Mouse (Mus musculus) myocyte (in vitro differentiated cells): ENCODE measurements at regions not wholly inside any gene's neighbourhood (a gene's known extent, or its start where the extent isn't known, plus 50 kb on each side); places are given as distances from the start of the nearest gene placed in this dataset.

ENCODE experiments used
- CEBPB ChIP-seq: IDR thresholded peaks from 2 replicates; pipeline ENCODE4 v1.6.1; 2011; ENCODE audit warnings: mild to moderate bottlenecking, moderate library complexity; ENCODE audit not compliant: poor library complexity, insufficient read depth, severe bottlenecking
- E2F4 ChIP-seq: IDR thresholded peaks from one replicate; pipeline ENCODE4 v1.6.1; 2011; ENCODE audit warnings: mild to moderate bottlenecking, control low read depth, moderate library complexity; ENCODE audit not compliant: insufficient read depth
- MYOD1 ChIP-seq, 3 experiments: IDR thresholded peaks; one replicate each; pipeline ENCODE4 v1.6.1; 2011; ENCODE audit warnings: control low read depth in 2 of 3, low read depth in 2 of 3, mild to moderate bottlenecking in 2 of 3, moderate library complexity in 1 of 3; ENCODE audit not compliant: insufficient read length in 2 of 3, control insufficient read depth in 1 of 3
- POLR2A ChIP-seq: IDR thresholded peaks from one replicate; pipeline ENCODE4 v1.6.1; 2011; ENCODE audit warnings: low read depth, mild to moderate bottlenecking, control low read depth, moderate library complexity; ENCODE audit not compliant: insufficient read length
- POLR2AphosphoS2 ChIP-seq: IDR thresholded peaks from one replicate; pipeline ENCODE4 v1.6.1; 2011; ENCODE audit warnings: low read depth, control low read depth; ENCODE audit not compliant: insufficient read length
- SRF ChIP-seq: IDR thresholded peaks from one replicate; pipeline ENCODE4 v1.6.1; 2011; ENCODE audit warnings: low read depth; ENCODE audit not compliant: control insufficient read depth, insufficient read length
- TCF12 ChIP-seq: IDR thresholded peaks from one replicate; pipeline ENCODE4 v1.6.1; 2011; ENCODE audit warnings: mild to moderate bottlenecking, control low read depth; ENCODE audit not compliant: poor library complexity, insufficient read depth, severe bottlenecking
- USF1 ChIP-seq: IDR thresholded peaks from one replicate; pipeline ENCODE4 v1.6.1; 2011; ENCODE audit warnings: low read depth, mild to moderate bottlenecking, control low read depth, moderate library complexity

GRCm38 (mm10) chrX:166900761-166901160, 308.4 kb downstream of the Tmsb4x start:
- TF ChIP-seq USF1 (no peak), POLR2A (no peak), POLR2AphosphoS2 (no peak), MYOD1 (IDR thresholded peaks at IDR 0.05; ENCODE audit: control insufficient read depth in 1 of 3, insufficient read length in 2 of 3, low read depth in 2 of 3) (no peak), CEBPB (no peak), TCF12 (no peak), E2F4 (no peak), SRF (no peak)
